Mouse (Mus musculus): ENCODE results near the gene Pecam1.

GRCm38 (mm10) chr11:106702584-106702983, 47.8 kb downstream of the Pecam1 start:
- no peak for TF ChIP-seq POLR2A (IDR thresholded peaks at IDR 0.05; ENCODE audit: low read depth, low read length)
- no peak for TF ChIP-seq CTCF (IDR thresholded peaks at IDR 0.05; ENCODE audit: extremely low read depth, insufficient read length, insufficient replicate concordance, low read depth, low read length)

Data from small intestine, adult 2 months (tissue).